Mouse (Mus musculus) lung, postnatal 4 days (tissue): ENCODE results near the gene Fam129c.

ENCODE experiments used
- DNase-seq, 2 experiments: peaks; one replicate each; pipeline ENCODE4 v3.0.0; 2021

Gene Fam129c

DNA sequence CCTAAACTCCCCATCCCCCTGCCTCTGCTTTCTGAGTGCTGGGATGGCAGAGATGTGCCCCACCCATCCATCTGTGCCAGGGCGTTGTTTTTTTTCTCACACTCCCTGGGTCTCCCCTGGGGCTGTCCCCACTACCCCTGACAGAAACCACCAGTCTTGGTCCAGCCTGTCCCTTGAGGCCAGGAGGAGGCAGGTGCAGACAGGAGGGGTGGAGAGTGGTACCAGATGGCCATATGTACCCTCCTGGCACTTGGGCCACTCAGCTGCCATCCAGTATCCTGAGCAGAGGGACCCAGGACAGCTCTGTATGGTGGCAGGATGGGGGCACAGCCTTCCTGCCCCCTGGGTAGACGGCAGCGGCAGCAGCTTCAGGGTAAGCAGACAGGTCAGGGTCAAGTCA lies at the start of gene Fam129c:
TSS of gene Fam129c (plus strand) at position 198 of the 400 bp plus-strand sequence.
- DNase-seq = no peak

DNA sequence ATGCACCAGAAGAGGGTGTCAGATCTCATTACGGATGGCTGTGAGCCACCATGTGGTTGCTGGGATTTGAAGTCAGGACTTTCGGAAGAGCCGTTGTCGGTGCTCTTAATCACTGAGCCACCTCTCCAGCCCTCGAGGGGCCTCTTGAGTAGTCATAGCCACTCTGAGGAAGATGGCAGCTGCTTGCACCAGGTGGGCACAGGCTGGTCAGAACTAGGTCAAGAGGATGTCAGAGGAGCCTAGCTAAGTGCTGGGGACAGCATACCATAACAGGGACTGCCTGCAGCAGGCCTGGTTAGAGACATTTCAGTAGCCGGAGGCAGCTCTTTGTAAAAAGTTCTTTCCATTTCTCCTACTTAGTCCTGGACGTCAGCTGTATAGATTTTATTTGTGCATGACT lies 46.7 kb upstream of the Fam129c start:
- DNase-seq = no peak

DNA sequence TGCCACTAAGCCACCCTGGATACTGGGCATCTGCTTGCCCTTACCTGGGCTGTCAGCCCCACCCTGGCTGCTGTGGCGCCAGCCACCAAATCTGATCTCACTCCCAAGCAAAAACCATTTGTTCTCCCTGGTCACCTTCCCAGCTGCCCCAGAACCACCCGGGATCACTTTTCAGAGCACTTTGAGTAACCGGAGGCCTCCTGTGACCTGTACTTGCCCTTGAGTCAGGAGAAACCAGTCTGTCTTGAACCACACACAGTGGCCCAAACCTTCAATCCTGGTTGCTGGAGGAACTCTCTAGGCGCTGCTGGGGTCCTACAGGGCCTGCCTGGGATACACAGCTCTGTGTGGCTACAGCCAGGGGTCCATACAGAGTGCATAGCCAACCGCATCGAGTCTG lies 44.7 kb upstream of the Fam129c start:
- no peak for DNase-seq

DNA sequence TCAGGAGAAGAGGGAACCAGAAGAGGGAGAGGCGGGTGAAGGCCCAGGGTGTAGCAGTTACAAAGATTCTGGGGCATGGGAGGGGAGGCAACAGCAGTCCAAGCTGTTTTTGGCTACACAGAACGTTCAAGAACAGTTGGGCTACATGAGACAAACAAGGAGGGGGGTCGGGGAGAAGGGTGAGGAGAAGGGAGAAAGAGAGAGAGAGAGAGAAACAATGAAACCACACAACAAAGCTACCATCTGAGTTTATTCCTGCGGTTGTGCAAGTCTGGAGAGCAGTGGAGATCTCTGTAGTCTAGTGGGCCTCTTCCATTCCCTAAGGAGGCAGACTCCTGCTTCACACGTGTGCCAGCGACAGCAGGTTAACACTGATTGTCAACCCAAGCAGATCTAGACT lies 43.4 kb upstream of the Fam129c start:
- no peak for DNase-seq

DNA sequence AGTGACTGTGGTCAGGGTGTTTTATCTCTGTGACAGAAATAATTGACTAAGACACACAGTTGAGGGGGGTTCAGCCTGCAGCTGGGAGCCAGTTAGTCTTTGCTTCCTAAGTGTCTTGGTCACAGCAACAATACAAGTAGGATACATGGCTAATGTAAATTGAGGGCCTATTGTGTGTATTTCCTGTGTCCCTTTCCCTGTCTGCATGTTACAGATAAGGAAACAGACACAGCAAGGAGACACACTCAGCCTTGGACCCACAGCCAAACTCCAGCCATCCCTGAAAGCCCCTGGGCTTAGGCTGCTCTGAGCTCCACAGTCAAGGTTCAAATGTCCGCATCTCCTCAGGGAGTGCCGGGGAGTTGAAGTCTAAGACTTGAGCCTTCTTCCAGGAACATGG lies 42.8 kb upstream of the Fam129c start:
- no peak for DNase-seq

DNA sequence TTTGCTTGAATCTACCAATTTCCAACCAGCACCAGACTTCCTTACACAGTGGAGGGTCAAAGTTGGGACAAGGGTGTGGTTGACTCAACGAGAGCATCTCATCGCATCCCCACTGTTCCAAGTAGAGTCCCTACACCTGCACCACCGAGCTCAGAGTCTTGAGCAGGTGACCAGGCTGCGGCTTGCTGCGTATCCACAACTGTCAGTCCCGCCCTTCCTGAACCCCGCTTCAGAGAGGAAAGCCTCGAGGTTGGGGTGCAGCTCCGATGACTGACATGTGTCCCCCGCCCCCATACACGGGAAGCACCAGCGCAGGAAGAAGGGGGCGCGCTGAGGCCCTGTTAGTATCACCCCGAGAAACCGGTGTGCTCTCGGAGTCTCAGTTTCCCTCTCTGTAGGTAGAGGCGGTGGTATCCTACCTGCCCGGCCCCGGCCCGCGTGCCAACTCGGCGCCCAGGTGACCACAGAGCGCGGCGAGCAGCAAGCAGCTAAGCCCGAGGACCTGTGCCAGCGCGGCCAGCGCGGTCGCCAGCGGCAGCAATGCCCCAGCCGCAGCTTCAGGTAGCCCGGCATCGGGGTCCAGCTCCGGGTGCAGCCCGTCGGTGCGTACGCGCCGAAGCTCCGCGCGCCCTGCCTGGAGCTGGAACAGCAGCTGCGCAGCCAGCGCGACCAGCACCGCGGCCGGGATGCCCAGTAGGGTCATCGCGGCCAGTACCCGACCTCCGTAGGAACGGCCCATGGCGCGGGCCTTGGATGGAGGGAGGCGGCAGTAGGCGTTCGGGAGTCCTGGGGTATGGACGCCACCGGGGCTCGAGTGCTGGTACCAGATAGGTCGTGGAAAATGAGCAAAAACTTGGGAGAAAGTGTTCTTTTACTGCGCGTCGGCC lies 39.1 kb upstream of the Fam129c start, which contains the start of gene Tmem221:
TSS of gene Tmem221 (minus strand) at position 801 of the 887 bp plus-strand sequence.
- peak; percentile 29 to 36 for DNase-seq

DNA sequence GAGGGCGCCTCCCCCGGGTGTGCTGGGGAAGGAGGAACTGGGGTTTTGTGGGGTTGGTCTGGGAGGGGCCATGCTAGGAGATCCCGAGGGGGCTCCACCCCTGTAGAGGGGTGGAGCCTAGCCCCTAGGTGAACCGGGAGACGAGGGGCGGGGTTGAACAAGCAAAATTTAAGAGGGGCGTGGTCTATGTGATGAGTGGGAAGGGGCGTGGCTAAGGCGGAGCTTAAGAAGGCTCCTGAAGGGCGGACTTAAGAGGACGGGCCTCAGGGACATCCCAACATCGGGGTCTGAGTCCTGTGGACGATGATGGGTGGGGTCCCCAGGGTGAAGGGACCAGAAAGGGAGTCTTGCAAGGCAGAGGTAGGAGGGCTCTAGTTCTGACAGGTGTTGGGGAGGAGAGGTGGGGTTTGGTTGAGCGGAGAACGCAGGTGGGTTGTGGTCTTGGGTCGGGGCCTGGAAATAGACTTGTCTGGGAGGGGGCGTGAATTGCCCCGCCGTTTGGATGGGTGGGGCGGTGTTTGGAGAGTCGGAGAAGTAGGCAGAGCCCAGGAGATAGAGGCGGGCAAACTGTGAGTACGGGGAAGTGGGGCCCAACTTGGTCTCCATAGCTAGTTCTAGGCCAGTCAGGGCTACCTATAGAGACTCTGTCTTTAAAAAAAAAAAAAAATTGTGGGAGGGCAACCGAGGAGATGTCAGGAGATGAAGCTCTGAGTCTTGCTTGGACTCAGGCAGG lies 38.3 kb upstream of the Fam129c start:
- peak; percentile 82 to 84 for DNase-seq

DNA sequence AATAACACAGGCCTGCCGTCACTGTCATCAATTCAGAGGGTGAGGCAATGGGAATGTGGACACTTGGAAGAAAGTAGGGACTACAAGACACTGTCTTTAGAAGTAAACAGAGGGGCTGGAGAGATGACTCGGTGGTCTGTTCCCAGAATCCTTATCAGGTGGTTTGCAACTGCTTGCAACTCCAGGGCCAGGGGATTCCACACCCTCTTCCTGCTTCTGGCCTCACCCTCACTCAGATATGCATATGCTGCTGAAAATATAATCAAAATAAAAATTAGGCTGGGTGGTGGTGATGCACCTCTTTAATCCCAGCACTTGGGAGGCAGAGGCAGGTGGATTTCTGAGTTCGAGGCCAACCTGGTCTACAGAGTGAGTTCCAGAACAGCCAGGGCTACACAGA lies 37.4 kb upstream of the Fam129c start:
- DNase-seq = no peak

DNA sequence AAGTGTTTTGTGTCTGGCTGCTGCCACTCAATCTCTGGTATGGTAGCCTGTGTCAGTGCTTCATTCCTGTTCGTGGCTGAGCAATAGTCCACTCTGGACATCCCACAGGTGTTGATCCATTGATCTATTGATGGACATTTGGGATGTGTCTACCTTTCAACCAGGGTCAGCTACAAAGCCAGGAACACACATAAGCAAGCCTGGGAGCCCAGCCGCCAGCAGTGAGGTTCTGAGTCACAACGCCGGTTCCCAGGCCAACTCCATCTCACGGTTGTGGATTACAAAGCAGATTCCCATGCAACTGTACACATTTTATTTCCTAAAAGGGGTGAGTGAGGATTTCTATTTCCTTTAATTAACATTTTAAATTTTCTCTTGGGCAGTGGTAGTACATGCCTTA lies 36.7 kb upstream of the Fam129c start:
- no peak for DNase-seq

DNA sequence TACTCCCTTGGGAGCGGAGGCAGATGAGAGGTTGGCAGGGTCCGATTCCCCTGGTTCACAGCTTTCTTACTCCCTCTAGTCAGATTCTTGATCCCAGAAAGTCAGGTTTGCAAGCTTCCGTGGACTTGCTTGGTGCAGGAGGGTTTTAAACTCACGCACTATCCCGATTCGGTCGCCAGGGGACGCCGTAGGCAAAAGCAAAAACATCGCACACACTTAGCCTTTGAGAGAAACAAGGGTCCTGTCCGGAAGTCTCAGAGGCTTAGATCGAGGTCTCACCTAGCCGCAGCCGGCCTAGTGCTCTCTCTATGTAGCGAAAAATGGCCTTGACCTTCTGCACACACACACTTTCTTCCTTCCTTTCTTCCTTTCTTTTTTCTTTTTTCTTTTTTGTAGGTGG lies 36.0 kb upstream of the Fam129c start:
- DNase-seq = peak; percentile 60 to 79

DNA sequence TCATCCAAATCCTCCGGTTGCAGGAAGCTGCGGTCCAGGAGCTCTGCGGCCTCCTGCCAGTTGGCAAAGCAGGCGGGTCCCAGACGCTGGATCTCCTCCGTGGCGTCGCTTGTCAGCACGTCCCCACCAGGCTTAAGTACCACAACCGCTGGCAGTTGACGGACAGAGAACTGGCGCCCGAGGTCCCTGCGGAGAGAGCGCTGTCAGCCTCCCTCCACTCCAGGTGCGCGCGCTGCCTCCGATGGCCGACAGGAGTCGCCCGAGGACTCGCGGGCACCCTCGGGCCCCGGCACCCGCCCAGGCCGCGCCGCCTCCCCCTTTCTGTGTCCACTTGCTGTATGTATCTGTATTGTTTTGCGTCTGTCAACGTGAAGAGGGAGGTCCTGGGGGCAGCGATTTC lies 34.7 kb upstream of the Fam129c start:
- DNase-seq = peak; percentile 84 to 90

DNA sequence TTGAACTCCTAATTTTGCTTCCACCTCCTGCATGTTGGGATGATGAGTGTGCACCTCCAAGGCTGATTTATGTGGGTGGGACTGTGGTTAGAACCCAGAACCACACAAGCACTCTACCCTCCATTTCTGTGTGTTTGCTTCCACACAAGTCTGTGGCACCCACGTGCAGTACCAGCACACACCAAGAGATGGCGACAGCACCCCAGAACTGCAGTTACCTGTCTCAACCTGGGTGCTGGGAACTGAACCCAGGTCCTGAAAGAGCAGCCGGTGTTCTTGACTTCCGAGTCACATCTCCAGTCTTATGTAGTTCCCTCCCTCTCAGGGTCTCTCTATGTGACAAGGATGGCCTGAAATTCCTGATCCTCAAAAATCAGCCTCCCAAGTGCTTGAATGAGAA lies 33.5 kb upstream of the Fam129c start:
- no peak for DNase-seq

DNA sequence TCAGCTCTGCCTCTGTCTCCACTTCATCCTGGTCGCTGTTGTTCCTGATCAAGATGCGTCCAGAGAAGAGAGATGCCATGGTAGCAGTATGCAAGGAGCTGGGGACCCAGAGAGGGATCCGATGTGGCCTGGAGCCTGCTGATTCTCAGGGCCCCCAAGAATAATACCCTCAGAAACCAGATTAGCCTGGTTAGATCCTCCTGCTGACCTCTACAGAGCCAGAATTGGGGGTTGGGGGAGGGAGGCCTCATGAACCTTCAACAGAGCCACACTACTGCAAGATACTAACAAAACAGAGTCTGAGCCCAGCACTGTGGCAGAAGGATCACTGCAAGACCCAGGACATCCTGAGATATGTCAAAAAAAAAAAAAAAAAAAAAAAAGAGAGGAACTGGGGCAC lies 30.9 kb upstream of the Fam129c start, which contains the start of gene Nxnl1:
TSS of gene Nxnl1 (minus strand) at position 101 of the 400 bp plus-strand sequence.
- DNase-seq = no peak

DNA sequence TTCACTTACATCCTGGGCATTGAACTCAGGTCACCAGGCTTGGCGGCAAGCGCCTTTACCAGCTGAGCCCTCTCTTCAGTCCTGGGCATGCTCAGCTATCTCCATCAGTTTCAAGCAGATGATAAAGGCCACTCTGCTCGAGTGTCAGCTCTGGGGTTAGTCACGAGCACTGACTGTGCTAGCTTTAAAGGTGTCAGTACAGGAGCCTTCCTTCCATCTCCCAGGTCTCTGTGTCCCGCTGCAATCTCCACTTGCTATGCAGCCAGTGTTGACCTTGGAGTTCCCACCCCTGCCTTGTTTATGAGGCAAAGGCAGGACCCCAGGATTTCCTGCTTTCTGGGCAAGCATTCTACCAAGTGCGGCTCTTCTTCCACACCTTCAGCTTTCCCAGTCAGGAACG lies 29.9 kb upstream of the Fam129c start:
- DNase-seq = no peak

DNA sequence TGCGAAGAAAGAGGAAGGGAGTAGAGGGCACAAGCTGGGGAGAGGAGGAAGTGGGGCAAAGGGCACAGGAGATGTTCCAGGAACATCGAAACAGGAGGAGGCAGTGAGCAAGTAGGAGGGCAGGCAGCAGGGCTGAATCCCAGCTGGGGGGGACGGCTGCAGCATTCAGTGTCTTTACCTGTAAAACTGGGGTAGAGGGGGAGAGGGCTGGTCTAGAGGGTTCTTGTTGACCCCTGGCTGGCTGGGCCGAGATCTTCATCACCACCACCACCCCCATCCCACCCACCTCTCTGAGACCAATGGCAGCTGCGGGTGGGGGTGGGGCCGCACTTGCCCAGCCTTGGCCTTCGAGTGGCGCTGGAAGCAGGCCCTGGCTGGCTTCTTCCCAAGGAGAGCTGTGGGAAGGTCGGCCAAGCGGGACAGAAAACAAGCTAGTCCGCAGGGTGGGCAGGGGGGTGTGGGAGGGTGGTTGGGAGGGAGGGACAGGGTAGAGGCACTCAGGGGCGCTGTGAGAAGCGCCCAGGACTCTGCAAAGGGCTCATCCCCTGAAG lies 29.0 kb upstream of the Fam129c start, which contains the start of gene Slc27a1:
TSS of gene Slc27a1 (plus strand) at position 496 of the 551 bp plus-strand sequence.
- DNase-seq = peak; percentile 65 to 82

DNA sequence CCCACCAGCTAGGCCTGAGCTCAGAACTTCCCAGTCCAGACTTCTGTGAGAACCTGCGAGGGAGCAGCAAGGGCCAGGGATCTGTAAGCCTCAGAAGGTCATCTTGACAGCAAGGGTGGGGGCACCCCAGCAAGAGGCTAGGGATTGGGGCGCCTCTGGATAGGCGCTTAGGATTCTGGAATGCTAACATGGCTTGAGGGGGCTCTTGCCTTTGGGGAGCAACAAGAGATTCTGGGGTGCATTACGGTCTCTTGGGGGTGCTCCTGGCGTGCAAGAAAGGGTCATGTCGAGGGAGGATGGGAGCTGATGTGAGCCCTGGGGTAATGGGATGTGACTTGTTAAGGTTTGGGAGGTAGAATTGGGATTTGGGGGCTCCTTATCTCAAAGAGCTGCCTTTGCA lies 28.5 kb upstream of the Fam129c start:
- no peak for DNase-seq

DNA sequence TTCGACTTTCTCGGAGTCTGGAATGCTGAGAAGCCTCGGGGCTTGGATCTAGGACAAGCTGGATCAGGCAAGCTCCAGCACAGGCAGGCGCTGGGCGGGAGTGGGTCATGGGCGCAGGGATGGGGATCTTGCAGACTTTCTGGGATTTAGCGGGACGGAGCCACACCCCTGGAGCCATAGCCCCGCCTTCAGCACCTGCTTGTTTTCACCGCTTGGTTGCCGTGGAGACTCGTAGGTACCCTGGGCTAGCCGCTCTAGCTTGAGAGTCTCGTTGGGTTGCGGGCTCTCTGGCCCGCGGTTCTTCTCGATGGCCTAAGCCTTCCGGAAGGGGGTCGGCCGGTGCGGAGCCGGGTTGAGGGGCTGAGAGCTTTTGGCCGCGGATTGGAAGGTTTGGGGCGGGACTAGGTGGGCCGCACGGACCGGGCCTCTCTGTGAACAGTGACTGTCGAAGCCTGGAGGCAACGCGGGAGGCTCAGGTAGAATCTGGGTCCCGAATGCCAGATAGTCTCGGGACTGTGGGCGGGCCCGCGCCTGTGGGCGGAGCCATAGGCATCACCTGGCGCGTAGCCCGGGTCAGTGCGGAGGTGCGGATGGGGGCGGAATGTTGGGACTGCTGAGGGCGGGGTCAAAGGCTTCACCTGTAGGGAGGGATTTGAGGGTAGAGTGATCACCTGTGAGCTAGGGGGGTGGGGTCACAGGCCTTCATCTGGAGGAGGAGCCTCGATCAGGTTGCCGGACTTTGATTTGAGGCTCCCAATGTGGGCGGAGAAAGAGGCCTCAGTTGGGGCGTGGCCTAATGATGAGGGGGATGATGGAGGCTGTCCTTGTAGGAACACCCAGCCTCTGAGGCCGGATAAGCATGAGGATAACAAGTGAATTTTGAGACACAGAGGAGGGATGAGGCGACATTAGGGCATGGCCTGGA lies 27.8 kb upstream of the Fam129c start:
- DNase-seq = peak; percentile 90 to 93

DNA sequence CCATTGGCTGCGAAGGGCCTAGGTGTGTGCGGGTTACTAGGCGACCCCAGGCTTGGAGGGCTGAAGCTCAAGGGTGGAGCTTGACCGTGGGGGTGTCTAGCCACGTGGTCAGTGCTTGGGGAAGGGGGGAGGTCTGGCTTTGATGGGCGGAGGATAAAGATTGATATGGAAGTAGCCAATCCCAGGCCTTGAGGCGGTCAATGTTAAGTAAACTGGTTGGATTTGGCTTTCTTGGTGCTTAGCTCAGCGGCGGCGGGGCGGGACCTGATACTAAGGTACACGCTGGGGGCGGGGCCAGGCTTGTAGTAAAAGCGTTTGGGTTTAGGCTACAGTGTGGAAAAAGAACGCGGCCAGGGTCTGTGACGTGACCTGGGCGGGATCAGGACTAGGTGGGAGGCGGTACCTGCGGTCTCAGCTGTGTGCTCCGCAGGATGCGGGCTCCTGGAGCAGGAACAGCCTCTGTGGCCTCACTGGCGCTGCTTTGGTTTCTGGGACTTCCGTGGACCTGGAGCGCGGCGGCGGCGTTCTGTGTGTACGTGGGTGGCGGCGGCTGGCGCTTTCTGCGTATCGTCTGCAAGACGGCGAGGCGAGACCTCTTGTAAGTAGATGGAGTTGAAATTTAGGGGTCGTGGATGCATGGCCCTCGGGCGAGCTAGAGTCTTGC lies 27.0 kb upstream of the Fam129c start:
- peak; percentile 93 to 96 for DNase-seq

DNA sequence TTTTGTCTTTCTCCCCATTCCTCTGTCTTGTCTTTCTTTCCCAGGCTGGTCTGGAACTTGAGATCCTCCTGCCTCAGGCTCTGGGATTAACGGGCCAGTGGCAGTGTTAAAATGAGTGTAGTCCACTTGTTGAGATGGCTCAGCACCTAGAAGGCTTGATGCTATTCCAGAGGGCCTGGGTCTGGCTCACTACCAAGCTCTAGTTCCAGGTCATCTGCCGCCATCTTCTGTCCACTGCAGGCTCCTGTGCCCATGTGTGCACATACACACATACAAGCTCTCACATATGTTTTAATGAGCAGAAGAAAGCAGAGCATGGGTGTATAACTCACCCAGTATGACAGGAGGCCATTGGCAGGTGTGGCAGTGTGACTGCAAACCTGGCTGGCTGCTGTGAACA lies 25.4 kb upstream of the Fam129c start:
- no peak for DNase-seq

DNA sequence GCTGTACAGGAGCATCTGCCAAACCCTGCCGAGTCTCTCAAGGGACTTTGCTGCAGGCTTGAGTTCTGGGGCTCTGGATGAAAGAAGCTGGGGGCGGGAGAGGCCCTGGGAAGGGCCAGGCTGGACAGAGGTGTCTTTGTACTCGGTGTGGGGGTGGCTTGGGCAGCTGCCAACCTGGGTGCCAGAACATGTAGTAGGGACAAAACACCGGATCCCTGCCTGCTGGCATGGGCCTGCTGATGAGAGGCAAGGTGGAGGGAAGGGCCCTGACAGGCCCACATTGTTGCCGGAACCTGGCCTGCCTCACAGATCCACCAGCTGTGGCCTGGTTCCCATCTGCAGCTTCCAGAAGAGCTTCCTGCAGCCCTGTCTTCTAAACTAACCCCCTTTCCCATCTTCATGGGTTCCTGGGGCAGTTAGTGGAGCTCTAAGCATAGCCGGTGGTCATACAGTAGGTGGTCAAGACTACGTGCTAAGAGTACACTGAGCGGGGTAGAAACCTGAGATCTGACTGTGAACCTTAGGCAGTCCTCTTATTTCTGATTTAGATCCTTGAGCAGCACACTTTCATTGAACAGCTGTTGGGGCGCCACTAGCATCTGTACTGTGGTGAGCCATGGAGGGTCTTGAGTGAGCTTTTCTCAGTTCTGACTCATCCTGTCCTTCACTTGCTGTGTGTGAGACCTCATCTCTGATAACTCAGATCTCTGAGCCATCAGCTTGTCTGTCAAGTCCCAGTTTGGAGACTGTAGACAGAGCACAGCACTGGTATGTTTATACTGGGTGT lies 24.4 kb upstream of the Fam129c start:
- DNase-seq = peak in 1 of 2 experiments; percentile 69

DNA sequence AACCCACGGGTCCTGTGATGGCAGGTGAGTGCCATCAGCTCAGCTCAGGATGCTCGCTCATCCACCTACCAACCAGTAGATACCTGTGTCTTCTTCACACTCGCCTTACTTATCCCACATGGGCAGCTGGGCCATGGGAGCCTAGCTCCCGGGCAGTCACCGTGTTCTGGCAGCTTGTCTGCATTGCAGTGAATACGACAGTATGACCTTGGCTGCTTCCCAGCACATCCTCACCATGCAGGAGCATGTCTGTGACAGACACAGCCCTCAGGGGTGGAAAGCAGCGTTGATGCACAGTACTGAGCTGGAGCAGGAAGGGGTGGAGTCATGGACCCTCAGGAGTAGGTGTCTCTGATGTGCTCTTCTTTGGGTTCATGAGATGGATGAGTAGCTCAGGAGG lies 23.0 kb upstream of the Fam129c start:
- no peak for DNase-seq
